Mouse (Mus musculus) limb, embryonic 15.5 days (tissue): ENCODE measurements around the gene Mblac1. TPM values are rescaled to one million over a fixed set of nuclear protein-coding genes. Genes with fewer than 3 reads are reported as not detected.

Experiments
- ATAC-seq: fragments of 200-750 bp; cut with Nextera tagmentation; 2 replicates; pipeline ENCODE4 v1.8.0; 2017; ENCODE audit warnings: low read depth, moderate TSS enrichment; ENCODE audit not compliant: insufficient number of reproducible peaks, low FRiP score, low TSS enrichment
- H3K27ac ChIP-seq: fragments of 300-500 bp; sonication (generic); 2 replicates; pipeline ENCODE4 v1.5.1; 2015; ENCODE audit warnings: moderate library complexity, mild to moderate bottlenecking, inconsistent platforms
- H3K27me3 ChIP-seq: fragments of 300-500 bp; sonication (generic); 2 replicates; pipeline ENCODE4 v1.6.1; 2015; ENCODE audit warnings: inconsistent platforms
- H3K36me3 ChIP-seq: fragments of 300-500 bp; sonication (generic); 2 replicates; pipeline ENCODE4 v1.6.1; 2015; ENCODE audit warnings: inconsistent platforms
- H3K4me1 ChIP-seq: fragments of 300-500 bp; sonication (generic); 2 replicates; pipeline ENCODE4 v1.6.1; 2015; ENCODE audit warnings: inconsistent platforms
- H3K4me2 ChIP-seq: fragments of 300-500 bp; sonication (generic); 2 replicates; pipeline ENCODE4 v1.6.1; 2015; ENCODE audit warnings: mild to moderate bottlenecking, inconsistent platforms
- H3K4me3 ChIP-seq: fragments of 300-500 bp; sonication (generic); 2 replicates; pipeline ENCODE4 v1.5.1; 2015; ENCODE audit warnings: mild to moderate bottlenecking, inconsistent platforms
- H3K9ac ChIP-seq: fragments of 300-500 bp; sonication (generic); 2 replicates; pipeline ENCODE4 v1.6.1; 2015; ENCODE audit warnings: inconsistent platforms
- H3K9me3 ChIP-seq: fragments of 300-500 bp; sonication (generic); 2 replicates; pipeline ENCODE4 v1.6.1; 2016; ENCODE audit warnings: inconsistent platforms
- WGBS: fragments of 180-500 bp; shearing (Covaris S2); methylation state at CpG from one replicate; pipeline ENCODE4 v1.1.7; 2015; 5-methylcytosine and 5-hydroxymethylcytosine counted together
- microRNA counts: library from miRNA; unstranded; fragments of <30 nt; microRNA quantifications from one replicate; lab custom pipeline; 2016
- microRNA-seq: library from miRNA; unstranded; fragments of <30 nt; microRNA quantifications from one replicate; pipeline ENCODE4, GENCODE M21; 2016
- polyA plus RNA-seq: library from polyadenylated mRNA; unstranded; fragments of >200 nt; fragmentation: Nextera tagmentation; extraction: Ambion mirVana; gene quantifications from 2 replicates; pipeline ENCODE4 v1.2.1, GENCODE M21; 2015

The Mblac1 gene
- polyA plus RNA-seq, 1 experiment from 2014 or later = 8.4 TPM

GRCm38 (mm10) chr5:138223287-138223686 is 29.2 kb downstream of the Mblac1 start:
- no peak overlapping the region for H3K9ac ChIP-seq
- H3K27me3 ChIP-seq = no peaks in the 10 kb centered on the region
- H3K9me3 ChIP-seq = no peaks in the 10 kb centered on the region
- H3K4me1 ChIP-seq = no peaks in the 10 kb centered on the region
- H3K27ac ChIP-seq = no peak overlapping the region
- WGBS = 50% methylated on average over 3 of the region's 3 CpGs
- ATAC-seq = no peak
- no peak overlapping the region for H3K4me2 ChIP-seq
- no peaks in the 10 kb centered on the region for H3K36me3 ChIP-seq
- no peak overlapping the region for H3K4me3 ChIP-seq

- H3K9ac ChIP-seq = no peak within 1 kb of the TSS
- no peak within 1 kb of the TSS for H3K27ac ChIP-seq
- WGBS = 59% methylated on average over 2 of the region's 2 CpGs
- no peaks in the 10 kb centered on the region for H3K36me3 ChIP-seq
- no peaks in the 10 kb centered on the region for H3K27me3 ChIP-seq
- no peaks in the 10 kb centered on the region for H3K4me1 ChIP-seq
- no peak for ATAC-seq
- H3K4me2 ChIP-seq = no peak within 1 kb of the TSS
- no peaks in the 10 kb centered on the region for H3K9me3 ChIP-seq
- no peak within 1 kb of the TSS for H3K4me3 ChIP-seq
These were observed 31.6 kb downstream of the Mblac1 start, which contains the start of gene Nxpe5 for GRCm38 (mm10) chr5:138225700-138226099. Gene Nxpe5 (plus strand): TSS chr5:138225898.

DNA sequence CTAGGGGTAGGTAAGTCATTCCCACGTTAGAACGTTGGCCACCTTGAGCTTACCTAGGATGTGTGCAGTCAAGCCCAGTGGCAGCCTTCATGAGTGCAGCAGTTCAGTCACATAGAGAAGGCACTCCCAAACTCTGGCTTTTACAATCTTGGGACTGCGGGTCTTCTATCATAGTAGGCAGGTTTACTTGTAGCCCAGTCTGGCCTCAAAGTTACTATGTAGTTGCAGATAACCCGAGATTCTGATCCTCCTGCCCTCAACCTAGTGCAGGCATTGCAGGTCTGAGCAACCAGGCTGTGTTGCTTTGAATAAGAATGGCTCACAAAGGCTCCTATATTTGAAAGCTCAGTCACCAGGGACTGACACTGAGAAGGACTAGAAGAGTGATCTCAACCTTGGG is 32.4 kb downstream of the Mblac1 start:
- H3K4me2 ChIP-seq = no peak overlapping the region
- 69% methylated on average over 4 of the region's 4 CpGs for WGBS
- H3K9ac ChIP-seq = no peak overlapping the region
- H3K9me3 ChIP-seq = no peaks in the 10 kb centered on the region
- no peak overlapping the region for H3K27ac ChIP-seq
- H3K4me3 ChIP-seq = no peak overlapping the region
- ATAC-seq = no peak
- no peaks in the 10 kb centered on the region for H3K27me3 ChIP-seq
- H3K36me3 ChIP-seq = no peaks in the 10 kb centered on the region
- no peaks in the 10 kb centered on the region for H3K4me1 ChIP-seq

- 66% methylated on average over 2 of the region's 2 CpGs for WGBS
- Histone ChIP-seq H3K36me3 (no peaks in the 10 kb centered on the region), H3K9ac (no peak overlapping the region), H3K9me3 (no peaks in the 10 kb centered on the region), H3K27ac (no peak overlapping the region), H3K4me2 (no peak overlapping the region), H3K27me3 (no peaks in the 10 kb centered on the region), H3K4me1 (no peaks in the 10 kb centered on the region), H3K4me3 (no peak overlapping the region)
- ATAC-seq = no peak
These were observed 33.3 kb downstream of the Mblac1 start for GRCm38 (mm10) chr5:138227367-138227766.

GRCm38 (mm10) chr5:138228026-138228425 is 33.9 kb downstream of the Mblac1 start:
- no peak for ATAC-seq
- no peak overlapping the region for H3K27ac ChIP-seq
- H3K9ac ChIP-seq = no peak overlapping the region
- no peaks in the 10 kb centered on the region for H3K4me1 ChIP-seq
- H3K27me3 ChIP-seq = no peaks in the 10 kb centered on the region
- H3K4me2 ChIP-seq = no peak overlapping the region
- no peak overlapping the region for H3K4me3 ChIP-seq
- no peaks in the 10 kb centered on the region for H3K36me3 ChIP-seq
- H3K9me3 ChIP-seq = no peaks in the 10 kb centered on the region
- 57% methylated on average over 3 of the region's 3 CpGs for WGBS

DNA sequence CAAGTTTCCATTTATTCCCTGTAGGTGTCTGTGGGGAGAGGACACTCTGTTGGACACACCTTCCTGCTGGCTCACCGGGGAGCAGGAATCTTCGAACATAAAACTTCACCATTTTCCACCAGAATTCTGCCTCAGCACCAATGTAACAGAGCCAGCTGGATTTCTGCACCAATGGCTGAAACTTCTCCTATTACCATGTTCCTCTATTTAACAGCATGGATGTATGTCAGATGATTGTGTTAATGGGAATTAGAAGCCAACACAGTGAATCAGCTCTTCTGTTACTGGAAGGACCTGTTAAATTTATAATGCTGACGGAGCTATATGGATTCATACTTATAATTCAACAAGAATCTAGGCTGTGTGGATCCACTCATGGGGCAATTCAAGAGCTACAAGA is 35.4 kb downstream of the Mblac1 start:
- 86% methylated on average over 3 of the region's 3 CpGs for WGBS
- ATAC-seq = no peak
- H3K4me3 ChIP-seq = no peak overlapping the region

DNA sequence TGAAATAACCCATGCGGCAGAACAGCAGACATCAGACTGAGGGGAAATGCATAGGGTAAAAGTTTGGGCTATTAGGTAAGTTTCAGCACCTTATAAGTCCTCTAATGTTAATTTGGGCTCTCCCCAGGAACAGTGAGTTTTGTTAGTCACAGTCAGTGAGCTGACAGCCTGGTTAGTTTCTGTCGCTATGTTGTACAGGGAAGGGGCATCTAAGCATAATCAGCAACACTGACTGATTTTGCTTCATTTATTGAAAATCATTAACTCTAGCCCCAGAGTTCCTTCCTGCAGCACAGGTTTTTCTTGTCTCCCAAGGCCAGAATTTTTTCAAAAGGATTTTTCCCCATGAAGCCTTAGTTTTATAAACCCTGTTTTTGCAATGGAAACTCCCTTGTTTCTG is 39.7 kb downstream of the Mblac1 start:
- ATAC-seq = no peak

More for the DNA sequence above, 35.4 kb downstream of the Mblac1 start:
- Histone ChIP-seq H3K4me2 (no peak overlapping the region), H3K27me3 (no peaks in the 10 kb centered on the region), H3K9ac (no peak overlapping the region), H3K27ac (no peak overlapping the region), H3K36me3 (no peaks in the 10 kb centered on the region), H3K4me1 (no peaks in the 10 kb centered on the region), H3K9me3 (no peaks in the 10 kb centered on the region)

GRCm38 (mm10) chr5:138234224-138234623 is 40.1 kb downstream of the Mblac1 start:
- Histone ChIP-seq H3K4me1 (no peaks in the 10 kb centered on the region), H3K4me2 (no peak overlapping the region), H3K9me3 (no peaks in the 10 kb centered on the region), H3K27ac (no peak overlapping the region), H3K4me3 (no peak overlapping the region), H3K9ac (no peak overlapping the region), H3K27me3 (no peaks in the 10 kb centered on the region), H3K36me3 (no peaks in the 10 kb centered on the region)
- ATAC-seq = no peak

More for the DNA sequence above, 39.7 kb downstream of the Mblac1 start:
- Histone ChIP-seq H3K36me3 (no peaks in the 10 kb centered on the region), H3K27me3 (no peaks in the 10 kb centered on the region), H3K4me1 (no peaks in the 10 kb centered on the region), H3K4me3 (no peak overlapping the region), H3K4me2 (no peak overlapping the region), H3K9ac (no peak overlapping the region), H3K9me3 (no peaks in the 10 kb centered on the region), H3K27ac (no peak overlapping the region)
- WGBS = 72% methylated on average over 2 of the region's 2 CpGs

GRCm38 (mm10) chr5:138241511-138241910 is 47.4 kb downstream of the Mblac1 start:
- Histone ChIP-seq H3K9ac (no peak overlapping the region), H3K27ac (no peak overlapping the region), H3K36me3 (no peaks in the 10 kb centered on the region), H3K4me3 (no peak overlapping the region), H3K9me3 (no peaks in the 10 kb centered on the region), H3K4me1 (no peaks in the 10 kb centered on the region), H3K27me3 (no peaks in the 10 kb centered on the region), H3K4me2 (no peak overlapping the region)
- no peak for ATAC-seq
- WGBS = 33% methylated on average over 2 of the region's 2 CpGs

MicroRNA genes within 50 kb of the gene (microRNA counts, 519-probe panel; counts per million panel counts)
- microRNA mmu-miR-106b (lab: Ali Mortazavi, UCI) (3,503 counts per million, percentile 83 among the panel's probes with 10 or more counts), microRNA mmu-miR-25 (lab: Ali Mortazavi, UCI) (4,240 counts per million, percentile 95 among the panel's probes with 10 or more counts), microRNA mmu-miR-93 (lab: Ali Mortazavi, UCI) (3,446 counts per million, percentile 81 among the panel's probes with 10 or more counts)

Small RNA genes lying within 50 kb of the gene (microRNA-seq; reads per million reads assigned to microRNA genes)
- 4,543 reads per million, percentile 88 among the genes with 10 or more reads in this experiment for gene Mir106b
- gene Mir25 = 556 reads per million, percentile 69 among the genes with 10 or more reads in this experiment
- gene Mir93 = 6,247 reads per million, percentile 92 among the genes with 10 or more reads in this experiment

Other genes with a start within 250 kb of the Mblac1 start
- gene Gjc3, start 231.2 kb upstream of the Mblac1 start, polyA plus RNA-seq = 0.40 and 0.67 TPM in 2 replicates
- not detected in 2 replicates for gene Azgp1, start 212.8 kb upstream of the Mblac1 start, polyA plus RNA-seq
- not detected in 2 replicates for gene Smok3a, start 173.1 kb upstream of the Mblac1 start, polyA plus RNA-seq
- not detected in 2 replicates for gene Smok3b, start 172.9 kb upstream of the Mblac1 start, polyA plus RNA-seq
- not detected in 2 replicates for gene Smok3c, start 141.1 kb upstream of the Mblac1 start, polyA plus RNA-seq
- gene Zkscan1, start 109.2 kb upstream of the Mblac1 start, polyA plus RNA-seq = 15.6 and 17.0 TPM in 2 replicates
- gene Zscan21, start 77.4 kb upstream of the Mblac1 start, polyA plus RNA-seq = 52.8 and 56.5 TPM in 2 replicates
- gene Zfp113, start 38.6 kb upstream of the Mblac1 start, polyA plus RNA-seq = 15.9 and 18.5 TPM in 2 replicates
- 299 and 325 TPM in 2 replicates for gene Cops6, start 33.2 kb upstream of the Mblac1 start, polyA plus RNA-seq
- gene Ap4m1, start 22.3 kb upstream of the Mblac1 start, polyA plus RNA-seq = 22.8 and 24.3 TPM in 2 replicates
- gene Mcm7, start 21.9 kb upstream of the Mblac1 start, polyA plus RNA-seq = 139 and 143 TPM in 2 replicates
- 73.8 and 74.8 TPM in 2 replicates for gene Taf6, start 6.9 kb upstream of the Mblac1 start, polyA plus RNA-seq
- gene Cnpy4, start 6.8 kb upstream of the Mblac1 start, polyA plus RNA-seq = 69.4 and 69.7 TPM in 2 replicates
- gene Nxpe5, start 31.6 kb downstream of the Mblac1 start, polyA plus RNA-seq = 0.11 TPM in 1 of 2 replicates, not detected in the other
- gene Lamtor4, start 61.2 kb downstream of the Mblac1 start, polyA plus RNA-seq = 69.6 and 73.5 TPM in 2 replicates
- gene BC037034, start 69.7 kb downstream of the Mblac1 start, polyA plus RNA-seq = 4.4 and 5.1 TPM in 2 replicates
- gene Gal3st4, start 78.5 kb downstream of the Mblac1 start, polyA plus RNA-seq = 5.1 and 5.3 TPM in 2 replicates
- gene Gm43720, start 85.6 kb downstream of the Mblac1 start, polyA plus RNA-seq = 0.17 and 0.30 TPM in 2 replicates
- gene Gpc2, start 85.7 kb downstream of the Mblac1 start, polyA plus RNA-seq = 14.2 and 24.8 TPM in 2 replicates
- gene Stag3, start 85.9 kb downstream of the Mblac1 start, polyA plus RNA-seq = 4.8 and 5.5 TPM in 2 replicates
- 0.21 and 0.36 TPM in 2 replicates for gene Pvrig, start 147.6 kb downstream of the Mblac1 start, polyA plus RNA-seq
- 30.9 and 33.7 TPM in 2 replicates for gene Zfp157, start 247.2 kb downstream of the Mblac1 start, polyA plus RNA-seq